Mouse (Mus musculus) CH12.LX (cell line): ENCODE measurements around the gene Abcb10. TPM values are rescaled to one million over a fixed set of nuclear protein-coding genes. Genes with fewer than 3 reads are reported as not detected.

Source experiments
- DNase-seq: peaks from one replicate; pipeline ENCODE4 v3.0.0-alpha.2; 2013; ENCODE audit errors: extremely low read depth
- H3K27ac ChIP-seq: 2 replicates; pipeline ENCODE4 v1.5.1; 2012; ENCODE audit warnings: low read depth, mild to moderate bottlenecking, control low read depth, moderate library complexity; ENCODE audit not compliant: insufficient read depth
- H3K27me3 ChIP-seq: replicated peaks from 2 replicates; pipeline ENCODE3; 2012; ENCODE audit warnings: inconsistent platforms
- H3K36me3 ChIP-seq, 2 experiments: replicated peaks in 1 of 2; 2 replicates each; pipeline versions ENCODE3 to v1.6.1; 2012; ENCODE audit warnings: inconsistent platforms in 1 of 2, low read length in 1 of 2, mild to moderate bottlenecking in 1 of 2, mixed read lengths in 1 of 2, moderate library complexity in 1 of 2; ENCODE audit not compliant: control insufficient read depth in 1 of 2, insufficient read depth in 1 of 2
- H3K4me1 ChIP-seq, 2 experiments: 2 replicates each; pipeline ENCODE4 v1.6.1; 2012; ENCODE audit warnings: inconsistent platforms in 1 of 2, moderate library complexity in 1 of 2; ENCODE audit not compliant: insufficient read depth in 2 of 2, control insufficient read depth in 1 of 2
- H3K4me2 ChIP-seq: 2 replicates; pipeline ENCODE4 v1.6.1; 2012; ENCODE audit warnings: low read depth, mild to moderate bottlenecking, control low read depth; ENCODE audit not compliant: poor library complexity, insufficient read depth, severe bottlenecking
- H3K4me3 ChIP-seq, 3 experiments: fragments of 150-350 bp in 1 of 3; sonication (generic) in 1 of 3; replicated peaks in 1 of 3; 2 replicates each; pipeline versions ENCODE3 to v1.5.1; 2011 to 2012; ENCODE audit warnings: low read depth in 2 of 3, low read length in 2 of 3, mild to moderate bottlenecking in 2 of 3, moderate library complexity in 2 of 3, control low read depth in 1 of 3, improper control_type of control experiment in 1 of 3, inconsistent platforms in 1 of 3, mixed read lengths in 1 of 3; ENCODE audit not compliant: poor library complexity in 1 of 3
- H3K79me2 ChIP-seq: replicated peaks from 2 replicates; pipeline ENCODE4 v1.6.1; 2012; ENCODE audit warnings: mild to moderate bottlenecking, moderate library complexity; ENCODE audit not compliant: control insufficient read depth, poor library complexity, insufficient read depth, severe bottlenecking; ENCODE audit errors: extremely low read depth
- H3K9ac ChIP-seq: 2 replicates; pipeline ENCODE4 v1.6.1; 2012; ENCODE audit warnings: low read depth, mild to moderate bottlenecking, control low read depth, moderate library complexity; ENCODE audit not compliant: insufficient read depth
- H3K9me3 ChIP-seq: replicated peaks from 2 replicates; pipeline ENCODE3; 2012; ENCODE audit warnings: low read length, inconsistent platforms, mixed read lengths
- CTCF ChIP-seq, 2 experiments: IDR thresholded peaks in 1 of 2; conservative IDR thresholded peaks in 1 of 2; 2 replicates each; pipeline ENCODE4 v1.5.1; 2011 to 2012; ENCODE audit warnings: low read depth in 2 of 2, low read length in 2 of 2, improper control_type of control experiment in 1 of 2, inconsistent platforms in 1 of 2, mild to moderate bottlenecking in 1 of 2, moderate library complexity in 1 of 2
- E2F4 ChIP-seq: IDR thresholded peaks from 2 replicates; pipeline ENCODE4 v1.6.1; 2011; ENCODE audit warnings: low read depth, low read length, improper control_type of control experiment; ENCODE audit not compliant: insufficient replicate concordance
- JUN ChIP-seq: IDR thresholded peaks from 2 replicates; pipeline ENCODE4 v1.6.1; 2011; ENCODE audit warnings: low read depth, mild to moderate bottlenecking, low read length, improper control_type of control experiment, moderate library complexity; ENCODE audit not compliant: insufficient read depth
- MYC ChIP-seq: IDR thresholded peaks from 2 replicates; pipeline ENCODE4 v1.6.1; 2011; ENCODE audit warnings: low read depth, mild to moderate bottlenecking, improper control_type of control experiment, low read length
- NELFE ChIP-seq: IDR thresholded peaks from 2 replicates; pipeline ENCODE4 v1.6.1; 2011; ENCODE audit warnings: low read depth, low read length, improper control_type of control experiment
- NRF1 ChIP-seq: IDR thresholded peaks from 2 replicates; pipeline ENCODE4 v1.6.1; 2014; ENCODE audit warnings: low read depth, mild to moderate bottlenecking, inconsistent platforms, low read length, improper control_type of control experiment, moderate library complexity
- POLR2A ChIP-seq: IDR thresholded peaks from 2 replicates; pipeline ENCODE4 v1.6.1; 2011; ENCODE audit warnings: low read depth, mild to moderate bottlenecking, improper control_type of control experiment, low read length
- RAD21 ChIP-seq: IDR thresholded peaks from 2 replicates; pipeline ENCODE4 v1.6.1; 2011; ENCODE audit warnings: low read depth, mild to moderate bottlenecking, low read length, improper control_type of control experiment, moderate library complexity
- RCOR1 ChIP-seq: conservative IDR thresholded peaks from 2 replicates; pipeline ENCODE4 v1.6.1; 2012; ENCODE audit warnings: low read depth, mild to moderate bottlenecking, inconsistent platforms, low read length, improper control_type of control experiment
- SMC3 ChIP-seq: IDR thresholded peaks from 2 replicates; pipeline ENCODE4 v1.6.1; 2011; ENCODE audit warnings: low read depth, low read length, improper control_type of control experiment
- TCF12 ChIP-seq: IDR thresholded peaks from 2 replicates; pipeline ENCODE4 v1.6.1; 2014; ENCODE audit warnings: low read depth, mild to moderate bottlenecking, inconsistent platforms, low read length, improper control_type of control experiment
- USF2 ChIP-seq: conservative IDR thresholded peaks from 2 replicates; pipeline ENCODE4 v1.6.1; 2011; ENCODE audit warnings: low read depth, low read length, improper control_type of control experiment
- ZC3H11A ChIP-seq: IDR thresholded peaks from 2 replicates; pipeline ENCODE4 v1.6.1; 2012; ENCODE audit warnings: low read depth, mild to moderate bottlenecking, inconsistent platforms, low read length, improper control_type of control experiment
- ZKSCAN1 ChIP-seq: IDR thresholded peaks from 2 replicates; pipeline ENCODE4 v1.6.1; 2012; ENCODE audit warnings: low read depth, inconsistent platforms, low read length, improper control_type of control experiment, borderline replicate concordance
- ZNF384 ChIP-seq: IDR thresholded peaks from 2 replicates; pipeline ENCODE4 v1.6.1; 2012; ENCODE audit warnings: low read depth, low read length, improper control_type of control experiment, inconsistent platforms
- dilution Hi-C: fragments of 300-500 bp; cut with MboI; formaldehyde crosslinking; loops from 2 replicates; pipeline ENCODE4 v1.14.3; 2020; ENCODE audit warnings: low sequenced_read_pairs; ENCODE audit not compliant: extremely low pct_unique_long_range_greater_than_20kb, extremely low pct_ligation_motif_present
- in situ Hi-C: fragments of 300-500 bp; cut with MboI; formaldehyde crosslinking; loops from 3 replicates; pipeline ENCODE4 v1.14.3; 2019; ENCODE audit warnings: low sequenced_read_pairs, low pct_ligation_motif_present, low pct_unique_long_range_greater_than_20kb, mixed read lengths
- polyA plus RNA-seq: library from polyadenylated mRNA; unstranded; fragments of >175 nt; gene quantifications from 2 replicates; pipeline ENCODE4 v1.2.1, GENCODE M21; 2012; ENCODE audit warnings: low read depth; ENCODE audit not compliant: insufficient read length
- total RNA-seq, 2 experiments: library from RNA; depleted of rRNA; stranded (reverse); fragments of 300-350 nt in 1 of 2; fragments of >200 nt in 1 of 2; gene quantifications; 2 replicates each; pipeline ENCODE4 v1.2.3; 2012 to 2014

The Abcb10 gene
- total and polyA plus RNA-seq, 3 experiments: 8.0 to 8.5 (median 8.1) TPM

DNA sequence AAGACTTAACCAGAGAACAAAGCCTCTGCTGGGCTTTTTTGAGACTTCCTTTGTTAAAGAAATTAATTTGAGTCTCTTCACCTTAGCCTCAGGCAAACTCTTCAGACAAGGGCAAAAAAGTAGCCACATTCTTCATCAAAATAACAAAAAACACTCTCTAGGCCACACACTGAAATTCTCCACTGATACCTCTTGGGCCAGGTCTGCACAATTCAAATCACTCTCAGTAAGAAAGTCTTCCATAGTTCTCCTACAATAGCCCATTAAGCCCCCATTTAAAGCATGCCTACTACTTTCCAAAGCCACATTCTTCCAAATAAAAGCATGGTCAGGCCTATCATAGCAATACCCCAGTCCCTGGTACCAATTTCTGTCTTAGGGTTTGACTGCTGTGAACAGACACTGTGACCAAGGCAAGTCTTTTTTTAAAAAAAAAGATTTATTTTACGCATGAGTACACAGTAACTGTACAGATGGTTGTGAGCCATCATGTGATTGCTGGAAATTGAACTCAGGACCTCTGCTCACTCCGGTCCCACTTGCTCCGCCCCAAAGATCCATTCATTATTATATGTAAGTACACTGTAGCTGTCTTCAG lies 29.2 kb upstream of the Abcb10 start:
- Histone ChIP-seq H3K4me1 (peaks cover 4 to 29% of the 10 kb centered on the region in 2 experiments; a peak in 3 of 4 replicates), H3K9ac (no peak overlapping the region), H3K4me3 (no peak overlapping the region), H3K36me3 (peaks cover 31 to 61% of the 10 kb centered on the region in 2 experiments), H3K9me3 (no peaks in the 10 kb centered on the region), H3K27ac (no peak overlapping the region), H3K4me2 (no peak overlapping the region), H3K27me3 (no peaks in the 10 kb centered on the region), H3K79me2 (peaks cover 57% of the 10 kb centered on the region)
- no peak for TF ChIP-seq RCOR1
- TF ChIP-seq RAD21: no peak
- TF ChIP-seq MYC: no peak
- TF ChIP-seq TCF12: no peak
- no peak for TF ChIP-seq NELFE
- no peak for TF ChIP-seq ZKSCAN1
- TF ChIP-seq CTCF (conservative IDR thresholded peaks at IDR 0.05 in 1 of 2, IDR thresholded peaks at IDR 0.05 in 1 of 2; ENCODE audit: low read depth in 2 of 2, low read length in 2 of 2): no peak
- no peak for TF ChIP-seq USF2
- TF ChIP-seq ZNF384: no peak
- TF ChIP-seq POLR2A: no peak
- TF ChIP-seq NRF1: no peak
- in situ Hi-C loops: no loop called here
- DNase-seq: no peak
- dilution Hi-C loops: no loop called here

DNA sequence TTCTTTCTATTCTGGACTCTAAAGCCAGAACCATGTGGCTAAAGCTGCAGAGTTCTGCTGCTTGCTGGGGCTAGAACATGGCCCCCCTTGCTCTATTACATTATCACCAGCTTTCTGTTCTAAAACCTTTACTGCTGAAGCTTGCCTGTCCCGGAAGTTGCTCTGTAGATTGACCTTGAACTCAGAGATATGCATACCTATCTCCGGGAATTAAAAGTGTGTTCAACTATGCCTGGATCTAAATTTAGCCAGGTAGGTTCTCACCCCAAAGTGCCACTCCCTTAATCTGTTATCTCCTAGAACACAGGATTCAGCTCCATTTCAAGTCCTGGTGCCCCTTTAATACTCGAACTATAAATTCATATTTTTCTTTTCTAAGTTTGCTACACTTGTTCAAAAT lies 28.7 kb upstream of the Abcb10 start:
- peaks cover 37 to 63% of the 10 kb centered on the region in 2 experiments for H3K36me3 ChIP-seq
- no peak overlapping the region for H3K4me2 ChIP-seq
- no peak overlapping the region for H3K4me3 ChIP-seq

DNA sequence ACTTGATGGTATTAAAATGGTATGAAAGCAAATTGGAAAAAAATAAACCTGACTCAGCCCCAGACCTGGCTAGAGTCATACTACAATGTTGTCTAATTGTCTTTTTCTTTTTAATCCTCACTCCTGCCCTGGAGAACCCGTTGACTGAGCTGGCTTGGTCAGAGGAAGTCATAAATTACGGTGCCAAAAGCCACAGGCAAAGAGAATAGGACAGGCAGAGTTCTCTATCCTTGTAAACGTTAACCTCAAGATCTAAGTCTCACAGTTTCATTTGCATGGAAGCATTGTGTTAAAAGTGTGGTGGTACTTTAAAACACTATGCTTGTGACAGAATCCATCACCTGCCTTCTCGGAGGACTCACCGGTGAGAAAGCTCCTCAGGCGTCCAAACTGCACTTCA lies 24.9 kb upstream of the Abcb10 start:
- H3K9me3 ChIP-seq: no peaks in the 10 kb centered on the region
- TF ChIP-seq POLR2A (no peak), SMC3 (no peak), NELFE (no peak), E2F4 (no peak), RCOR1 (no peak)
- TF ChIP-seq, all 38 proteins: peak for 0
- in situ Hi-C loops: no loop called here
- no peak for DNase-seq
- no peak overlapping the region for H3K4me3 ChIP-seq
- H3K27me3 ChIP-seq: no peaks in the 10 kb centered on the region
- H3K4me2 ChIP-seq: no peak overlapping the region
- peaks cover 19% of the 10 kb centered on the region for H3K79me2 ChIP-seq
- H3K27ac ChIP-seq: no peak overlapping the region
- H3K9ac ChIP-seq: no peak overlapping the region
- peaks cover 69 to 85% of the 10 kb centered on the region in 2 experiments for H3K36me3 ChIP-seq
- no peaks in the 10 kb centered on the region for H3K4me1 ChIP-seq
- dilution Hi-C loops: no loop called here

More for the DNA sequence above, 28.7 kb upstream of the Abcb10 start:
- no peak for DNase-seq
- H3K9ac ChIP-seq: no peak overlapping the region
- H3K4me1 ChIP-seq: peaks cover 4 to 25% of the 10 kb centered on the region in 2 experiments; a peak in 2 of 4 replicates
- TF ChIP-seq ZC3H11A: no peak
- no peak for TF ChIP-seq ZNF384
- TF ChIP-seq JUN: no peak
- in situ Hi-C loops (no loop called here), dilution Hi-C loops (no loop called here)
- peaks cover 53% of the 10 kb centered on the region for H3K79me2 ChIP-seq
- H3K9me3 ChIP-seq: no peaks in the 10 kb centered on the region
- no peak overlapping the region for H3K27ac ChIP-seq
- no peaks in the 10 kb centered on the region for H3K27me3 ChIP-seq
